Mouse (Mus musculus) heart, adult 2 months (tissue): ENCODE results near the gene Asb8.

Experiments used
- CTCF ChIP-seq: fragments of 200-600 bp; IDR thresholded peaks from 2 replicates; pipeline ENCODE4 v1.8.1; 2022; ENCODE audit warnings: antibody characterized with exemption, mild to moderate bottlenecking, moderate library complexity
- EP300 ChIP-seq: fragments of 200-500 bp; IDR thresholded peaks from 2 replicates; pipeline ENCODE4 v1.6.1; 2011; ENCODE audit warnings: low read depth, low read length, control low read depth; ENCODE audit not compliant: insufficient read depth
- POLR2A ChIP-seq: fragments of 200-500 bp; IDR thresholded peaks from 2 replicates; pipeline ENCODE4 v1.6.1; 2011; ENCODE audit warnings: mild to moderate bottlenecking, low read depth, low read length, control low read depth; ENCODE audit not compliant: insufficient read depth

DNA sequence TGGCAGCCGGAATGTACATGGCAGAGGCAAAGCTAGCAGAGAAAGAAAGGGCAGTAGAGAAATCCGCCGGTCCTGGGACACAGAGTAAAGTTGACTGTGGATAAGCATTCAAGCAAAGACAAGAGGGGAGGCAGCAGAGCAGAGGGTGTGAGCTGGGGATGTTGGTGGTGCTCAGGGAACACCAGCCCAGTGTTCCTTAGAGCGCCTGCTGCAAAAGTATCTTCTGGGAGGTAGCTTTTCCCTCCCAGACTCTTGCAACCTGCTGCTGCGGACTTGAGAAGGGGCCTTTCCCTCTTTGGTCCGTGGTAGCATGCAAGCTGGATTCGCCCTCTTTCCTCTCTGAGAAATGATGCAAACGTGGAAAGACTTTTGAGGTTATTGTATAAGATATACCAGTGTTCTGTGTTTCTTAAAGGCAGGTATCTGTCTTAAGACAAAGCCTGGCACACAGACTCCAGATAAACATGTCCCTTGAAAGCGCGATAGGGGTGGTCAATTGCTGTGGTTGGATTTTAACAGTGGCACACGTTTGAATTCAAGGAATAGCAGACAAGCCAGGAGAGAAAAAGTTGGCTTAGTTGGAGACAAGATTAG lies 57.6 kb downstream of the Asb8 start:
- TF ChIP-seq CTCF (no peak), POLR2A (no peak), EP300 (no peak)
